Mouse (Mus musculus): ENCODE data around the gene Gsk3b.

GRCm38 (mm10) chr16:38131041-38131440, 42.2 kb downstream of the Gsk3b start:
- TF ChIP-seq CTCF (IDR thresholded peaks at IDR 0.05; ENCODE audit: low read depth, low read length), result no peak
- no peak for TF ChIP-seq POLR2AphosphoS5 (IDR thresholded peaks at IDR 0.05; ENCODE audit: insufficient replicate concordance, low read depth, low read length)
- TF ChIP-seq TAL1 (conservative IDR thresholded peaks at IDR 0.05; ENCODE audit: low read depth, low read length), result no peak
- TF ChIP-seq GATA1 (IDR thresholded peaks at IDR 0.05; ENCODE audit: borderline replicate concordance, low read length), result no peak
- TF ChIP-seq GATA2 (IDR thresholded peaks at IDR 0.05; ENCODE audit: borderline replicate concordance, low read depth, low read length), result no peak
